Mouse (Mus musculus): ENCODE measurements around the gene Nkrf.
"Not testable (repeated sequence)": the region's sequence is repeated elsewhere in the genome, so short reads cannot be mapped to it uniquely, and the experiment has no call there.

Gene Nkrf

GRCm38 (mm10) chrX:36902321-36903114 is at the start of gene Nkrf:
Gene Nkrf, minus strand, starts transcription at chrX:36902899.
- DNase-seq (ENCODE audit: low spot score) = no peak

GRCm38 (mm10) chrX:36941106-36941505 is 38.4 kb upstream of the Nkrf start:
- DNase-seq (ENCODE audit: low spot score) = no peak

- DNase-seq (ENCODE audit: low spot score) = peak; percentile 54
Observed at GRCm38 (mm10) chrX:36939806-36940413, 37.2 kb upstream of the Nkrf start.

- DNase-seq (ENCODE audit: low spot score) = no peak
Observed at GRCm38 (mm10) chrX:36935326-36935966, 32.7 kb upstream of the Nkrf start.

GRCm38 (mm10) chrX:36930574-36930973 is 27.9 kb upstream of the Nkrf start:
- no peak for DNase-seq (ENCODE audit: low spot score)

- DNase-seq (ENCODE audit: low spot score) = no peak
Observed at GRCm38 (mm10) chrX:36929694-36930093, 27.0 kb upstream of the Nkrf start.

- no peak for DNase-seq (ENCODE audit: low spot score)
Observed at GRCm38 (mm10) chrX:36928791-36929190, 26.1 kb upstream of the Nkrf start.

GRCm38 (mm10) chrX:36921346-36921745 is 18.6 kb upstream of the Nkrf start:
- no peak for DNase-seq (ENCODE audit: low spot score)

GRCm38 (mm10) chrX:36917749-36918148 is 15.1 kb upstream of the Nkrf start:
- no peak for DNase-seq (ENCODE audit: low spot score)

GRCm38 (mm10) chrX:36911343-36911742 is 8.6 kb upstream of the Nkrf start:
- peak; percentile 46 for DNase-seq (ENCODE audit: low spot score)

GRCm38 (mm10) chrX:36906539-36906938 is 3.8 kb upstream of the Nkrf start:
- no peak for DNase-seq (ENCODE audit: low spot score)

- peak; percentile 91 for DNase-seq (ENCODE audit: low spot score)
Observed at GRCm38 (mm10) chrX:36903115-36903768, 543 bp upstream of the Nkrf start.

GRCm38 (mm10) chrX:36901655-36902054 is 1.0 kb downstream of the Nkrf start:
- no peak for DNase-seq (ENCODE audit: low spot score)

- DNase-seq (ENCODE audit: low spot score) = not testable (repeated sequence)
Observed at GRCm38 (mm10) chrX:36898931-36899330, 3.8 kb downstream of the Nkrf start.

GRCm38 (mm10) chrX:36884719-36885118 is 18.0 kb downstream of the Nkrf start:
- DNase-seq (ENCODE audit: low spot score) = no peak

GRCm38 (mm10) chrX:36874704-36875128 is 28.0 kb downstream of the Nkrf start:
- DNase-seq (ENCODE audit: low spot score) = no peak

- DNase-seq (ENCODE audit: low spot score) = peak; percentile 90
Observed at GRCm38 (mm10) chrX:36874178-36874696, 28.5 kb downstream of the Nkrf start.

- no peak for DNase-seq (ENCODE audit: low spot score)
Observed at GRCm38 (mm10) chrX:36873765-36874164, 28.9 kb downstream of the Nkrf start, which contains the start of the genes Ube2a and C330007P06Rik. Gene Ube2a, plus strand, starts transcription at chrX:36873900. Gene C330007P06Rik, minus strand, starts transcription at chrX:36874111.

- DNase-seq (ENCODE audit: low spot score) = no peak
Observed at GRCm38 (mm10) chrX:36870372-36870771, 32.3 kb downstream of the Nkrf start.

- DNase-seq (ENCODE audit: low spot score) = no peak
Observed at GRCm38 (mm10) chrX:36864609-36865328, 37.9 kb downstream of the Nkrf start.
